Mouse (Mus musculus): ENCODE measurements around the gene Acbd6. TPM values are rescaled to one million over a fixed set of nuclear protein-coding genes. Genes with fewer than 3 reads are reported as not detected.
A peak's percentile ranks its signal among the peaks of the same experiment; 100 is the strongest.

Acbd6 gene
- polyA plus RNA-seq, 1 experiment from 2014 or later, result 73.5 TPM

- Histone ChIP-seq H3K9me3 (replicated peaks) (no peaks in the 10 kb centered on the region), H3K9ac (no peak overlapping the region), H3K27ac (no peak overlapping the region), H3K27me3 (peaks cover 99% of the 10 kb centered on the region), H3K36me3 (no peaks in the 10 kb centered on the region), H3K4me1 (peaks cover 24% of the 10 kb centered on the region), H3K4me2 (no peak overlapping the region), H3K4me3 (replicated peaks) (no peak overlapping the region)
- ATAC-seq (replicated peaks; ENCODE audit: low FRiP score), result no peak
- 1% methylated on average over 26 of the region's 26 CpGs for WGBS
Observed at GRCm38 (mm10) chr1:155736096-155736825, 178.3 kb downstream of the Acbd6 start.

GRCm38 (mm10) chr1:155737017-155737808, 179.3 kb downstream of the Acbd6 start:
- peaks cover 99% of the 10 kb centered on the region for H3K27me3 ChIP-seq
- H3K9ac ChIP-seq, result no peak overlapping the region
- H3K4me3 ChIP-seq (replicated peaks), result peak overlapping the region; percentile 15
- peak overlapping the region; percentile 26 for H3K4me2 ChIP-seq
- no peaks in the 10 kb centered on the region for H3K36me3 ChIP-seq
- 1% methylated on average over 58 of the region's 58 CpGs for WGBS
- H3K9me3 ChIP-seq (replicated peaks), result no peaks in the 10 kb centered on the region
- no peak for ATAC-seq (replicated peaks; ENCODE audit: low FRiP score)
- H3K4me1 ChIP-seq, result peaks cover 33% of the 10 kb centered on the region
- H3K27ac ChIP-seq, result no peak overlapping the region

- Histone ChIP-seq H3K27me3 (peaks cover 99% of the 10 kb centered on the region), H3K27ac (no peak overlapping the region), H3K36me3 (no peaks in the 10 kb centered on the region), H3K4me2 (peak overlapping the region; percentile 26), H3K9ac (no peak overlapping the region), H3K4me1 (peaks cover 40% of the 10 kb centered on the region), H3K4me3 (replicated peaks) (peak overlapping the region; percentile 15; the same call in 1 of the 2 replicates), H3K9me3 (replicated peaks) (no peaks in the 10 kb centered on the region)
- ATAC-seq (replicated peaks; ENCODE audit: low FRiP score), result no peak
- WGBS, result under 1% methylated on average over 25 of the region's 25 CpGs
Observed at GRCm38 (mm10) chr1:155737809-155738383, 180.0 kb downstream of the Acbd6 start.

Other genes starting within 250 kb of the Acbd6 start
- 10.5 and 13.3 TPM in 2 replicates for gene Xpr1, start 140.7 kb upstream of the Acbd6 start, polyA plus RNA-seq (2015; fragmentation: Nextera tagmentation; extraction: Ambion mirVana)
- not detected in 2 replicates for gene Lhx4, start 193.6 kb downstream of the Acbd6 start, polyA plus RNA-seq (2015; fragmentation: Nextera tagmentation; extraction: Ambion mirVana)